Mouse (Mus musculus): Measurements from ENCODE around the gene Cacna1b. TPM values are rescaled to one million over a fixed set of nuclear protein-coding genes. Genes with fewer than 3 reads are reported as not detected.

Cacna1b gene
- polyA plus RNA-seq, 1 experiment from 2014 or later: 1.4 TPM

- H3K36me3 ChIP-seq (ENCODE audit: control insufficient read depth, insufficient read depth, low read length): no peaks in the 10 kb centered on the region
- no peak overlapping the region for H3K9ac ChIP-seq (ENCODE audit: low read depth, low read length)
- H3K27ac ChIP-seq (ENCODE audit: low read depth, low read length): no peak overlapping the region
- ATAC-seq (ENCODE audit: low FRiP score, low TSS enrichment): no peak
- 85% methylated on average over 6 of the region's 6 CpGs for whole genome bisulfite sequencing
- H3K27me3 ChIP-seq (ENCODE audit: control insufficient read depth, insufficient read depth, low read length): no peaks in the 10 kb centered on the region
- H3K4me2 ChIP-seq (replicated peaks; ENCODE audit: low read depth, low read length): no peak overlapping the region
- H3K4me3 ChIP-seq (ENCODE audit: low read length): no peak overlapping the region
- no peaks in the 10 kb centered on the region for H3K9me3 ChIP-seq (ENCODE audit: control insufficient read depth, low read length)
- peaks cover 7% of the 10 kb centered on the region; the same call in 1 of the 2 replicates for H3K4me1 ChIP-seq (ENCODE audit: control insufficient read depth, insufficient read depth, low read length)
Observed at GRCm38 (mm10) chr2:24561946-24562345, 201.0 kb downstream of the Cacna1b start.

GRCm38 (mm10) chr2:24560201-24560600, 202.8 kb downstream of the Cacna1b start:
- 67% methylated on average over 5 of the region's 5 CpGs for WGBS
- Histone ChIP-seq H3K9ac (ENCODE audit: low read depth, low read length) (no peak overlapping the region), H3K4me2 (replicated peaks; ENCODE audit: low read depth, low read length) (no peak overlapping the region), H3K36me3 (ENCODE audit: control insufficient read depth, insufficient read depth, low read length) (no peaks in the 10 kb centered on the region), H3K27me3 (ENCODE audit: control insufficient read depth, insufficient read depth, low read length) (no peaks in the 10 kb centered on the region), H3K4me1 (ENCODE audit: control insufficient read depth, insufficient read depth, low read length) (peaks cover 7% of the 10 kb centered on the region; the same call in 1 of the 2 replicates), H3K27ac (ENCODE audit: low read depth, low read length) (no peak overlapping the region), H3K4me3 (ENCODE audit: low read length) (no peak overlapping the region), H3K9me3 (ENCODE audit: control insufficient read depth, low read length) (no peaks in the 10 kb centered on the region)
- ATAC-seq (ENCODE audit: low FRiP score, low TSS enrichment): no peak

- 90% methylated on average over 6 of the region's 6 CpGs for WGBS
- Histone ChIP-seq H3K4me2 (replicated peaks; ENCODE audit: low read depth, low read length) (no peak overlapping the region), H3K27me3 (ENCODE audit: control insufficient read depth, insufficient read depth, low read length) (no peaks in the 10 kb centered on the region), H3K27ac (ENCODE audit: low read depth, low read length) (no peak overlapping the region), H3K36me3 (ENCODE audit: control insufficient read depth, insufficient read depth, low read length) (no peaks in the 10 kb centered on the region), H3K4me1 (ENCODE audit: control insufficient read depth, insufficient read depth, low read length) (peaks cover 10% of the 10 kb centered on the region), H3K4me3 (ENCODE audit: low read length) (no peak overlapping the region), H3K9me3 (ENCODE audit: control insufficient read depth, low read length) (no peaks in the 10 kb centered on the region), H3K9ac (ENCODE audit: low read depth, low read length) (no peak overlapping the region)
- no peak for ATAC-seq (ENCODE audit: low FRiP score, low TSS enrichment)
Observed at GRCm38 (mm10) chr2:24556347-24556746, 206.6 kb downstream of the Cacna1b start.

- Histone ChIP-seq H3K9me3 (ENCODE audit: control insufficient read depth, low read length) (no peaks in the 10 kb centered on the region), H3K27me3 (ENCODE audit: control insufficient read depth, insufficient read depth, low read length) (no peaks in the 10 kb centered on the region), H3K4me3 (ENCODE audit: low read length) (no peak overlapping the region), H3K36me3 (ENCODE audit: control insufficient read depth, insufficient read depth, low read length) (no peaks in the 10 kb centered on the region), H3K27ac (ENCODE audit: low read depth, low read length) (no peak overlapping the region), H3K4me1 (ENCODE audit: control insufficient read depth, insufficient read depth, low read length) (peaks cover 10% of the 10 kb centered on the region), H3K9ac (ENCODE audit: low read depth, low read length) (no peak overlapping the region), H3K4me2 (replicated peaks; ENCODE audit: low read depth, low read length) (no peak overlapping the region)
- peak; percentile 95 for ATAC-seq (ENCODE audit: low FRiP score, low TSS enrichment)
- WGBS: 4% methylated on average over 7 of the region's 7 CpGs
Observed at GRCm38 (mm10) chr2:24553962-24554361, 209.0 kb downstream of the Cacna1b start.

Other genes starting within 250 kb of the Cacna1b start
- 61.3 and 101 TPM in 2 replicates for gene Ehmt1, start 156.5 kb upstream of the Cacna1b start, polyA plus RNA-seq (2014; fragmentation: Nextera tagmentation; extraction: Ambion mirVana)
- gene Arrdc1, start 172.1 kb upstream of the Cacna1b start, polyA plus RNA-seq (2014; fragmentation: Nextera tagmentation; extraction: Ambion mirVana): 35.7 and 40.3 TPM in 2 replicates
- 15.2 and 28.5 TPM in 2 replicates for gene Zmynd19, start 186.6 kb upstream of the Cacna1b start, polyA plus RNA-seq (2014; fragmentation: Nextera tagmentation; extraction: Ambion mirVana)
- gene Dph7, start 199.2 kb upstream of the Cacna1b start, polyA plus RNA-seq (2014; fragmentation: Nextera tagmentation; extraction: Ambion mirVana): 26.4 and 30.2 TPM in 2 replicates
- 132 and 152 TPM in 2 replicates for gene Mrpl41, start 211.9 kb upstream of the Cacna1b start, polyA plus RNA-seq (2014; fragmentation: Nextera tagmentation; extraction: Ambion mirVana)
- gene Pnpla7, start 212.9 kb upstream of the Cacna1b start, polyA plus RNA-seq (2014; fragmentation: Nextera tagmentation; extraction: Ambion mirVana): 6.0 and 7.5 TPM in 2 replicates

Data from kidney, embryonic 14.5 days (tissue).